17 mouse cellular contexts compared by ENCODE assay signal in the genomic region with DNA sequence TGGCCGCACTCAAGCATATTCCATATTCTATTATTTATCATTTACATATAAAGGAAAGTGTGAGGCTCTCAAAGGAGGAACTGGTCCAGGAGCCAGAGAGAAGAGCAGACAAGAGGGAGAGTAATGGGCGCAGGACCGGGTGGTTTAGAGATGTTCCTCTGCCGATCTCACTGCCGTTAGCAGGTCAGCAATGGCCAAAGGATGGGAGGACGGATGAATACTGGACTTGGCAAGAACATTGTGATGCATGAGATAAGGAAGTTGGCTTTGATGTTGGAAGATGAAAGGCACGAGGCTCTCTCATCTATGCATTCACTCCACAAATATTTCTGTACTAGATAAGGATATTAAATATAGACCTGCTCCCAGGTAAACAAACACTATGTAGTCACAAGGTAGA.
"Had no signal": no experiment of that assay in that cellular context is flagged by ENCODE, and none has a peak within 500 bp of the region (broad histone marks: within the 10 kb centered on the region; RNA-seq: fewer than 3 reads in every experiment).

No protein-coding gene starts in this region.

- H3K9me3 ChIP-seq: lung, embryonic 15.5 days; midbrain, embryonic 12.5 days; neural tube, embryonic 12.5 days; stomach, embryonic 15.5 days had no signal

- H3K27me3 ChIP-seq: lung, embryonic 15.5 days; midbrain, embryonic 12.5 days; stomach, embryonic 15.5 days had no signal

- DNase-seq: liver, postnatal 0 days; lung, adult 2 months; lung, postnatal 14 days; lung, postnatal 36 days; midbrain, embryonic 14.5 days; right cerebral cortex, postnatal 14 days; thymus, adult 2 months; thymus, postnatal 25 days; thymus, postnatal 4 days had no signal

- H3K4me3 ChIP-seq: lung, embryonic 15.5 days; megakaryocyte, embryonic 14.5 days; midbrain, embryonic 12.5 days; neural tube, embryonic 12.5 days; stomach, embryonic 15.5 days had no signal

- H3K36me3 ChIP-seq: lung, embryonic 15.5 days; midbrain, embryonic 12.5 days; neural tube, embryonic 12.5 days; stomach, embryonic 15.5 days had no signal

- H3K9ac ChIP-seq: liver, postnatal 0 days; lung, embryonic 15.5 days; midbrain, embryonic 12.5 days; neural tube, embryonic 12.5 days; stomach, embryonic 15.5 days had no signal

- H3K27ac ChIP-seq: lung, embryonic 15.5 days; macrophage; midbrain, embryonic 12.5 days; neural tube, embryonic 12.5 days; stomach, embryonic 15.5 days; stomach, postnatal 0 days had no signal

- H3K4me2 ChIP-seq: lung, embryonic 15.5 days; midbrain, embryonic 12.5 days; neural tube, embryonic 12.5 days; stomach, embryonic 15.5 days had no signal

- ATAC-seq: liver, postnatal 0 days; lung, postnatal 0 days had no signal
